Mouse (Mus musculus): ENCODE data around the gene Cd36.

GRCm38 (mm10) chr5:17849582-17849981 lies 39.0 kb downstream of the Cd36 start:
- TF ChIP-seq FLI1 (IDR thresholded peaks at IDR 0.05; ENCODE audit: low read length) (no peak), GATA1 (IDR thresholded peaks at IDR 0.05; ENCODE audit: borderline replicate concordance, low read length) (no peak)

All from megakaryocyte, embryonic 14.5 days (primary cell).